8 mouse cellular contexts compared by ENCODE assay signal in the genomic region with DNA sequence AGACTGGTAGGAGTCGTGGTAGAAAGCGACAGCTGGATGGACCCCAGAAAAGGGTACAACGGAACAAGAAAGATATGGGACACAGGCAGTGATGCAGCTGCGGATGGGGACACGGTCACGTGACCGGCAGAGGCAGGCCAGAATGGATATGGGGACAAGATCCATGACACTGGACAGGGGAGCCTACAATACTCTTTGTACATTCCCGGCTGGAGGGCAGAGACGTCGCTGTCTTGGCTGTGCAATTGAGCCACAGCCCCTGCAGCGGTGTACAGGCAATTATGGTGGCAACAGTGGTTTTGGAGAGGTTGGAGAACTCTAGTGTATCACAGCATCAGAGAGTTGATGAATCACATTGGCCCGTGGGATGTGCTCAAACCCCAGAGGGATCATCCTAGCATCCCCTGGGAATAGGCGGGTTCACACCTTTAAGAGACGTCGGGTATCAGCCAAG. TPM values are rescaled to one million over a fixed set of nuclear protein-coding genes. Genes with fewer than 3 reads are reported as not detected.
DNase-seq lines count a peak whose midpoint lies in the region; TF ChIP-seq lines count a peak whose summit lies in the region.

No protein-coding gene starts in this region.

- intact Hi-C loops in left cerebral cortex, adult 2 months (cut with DNase I), result loop anchor here (2.0 kb wide), 1 partner anchor 37 kb away; a partner anchor contains a TSS
- intact Hi-C loops in gastrocnemius, postnatal 14 days (cut with DNase I; ENCODE audit: low total_unique reads), result no loop called here

- H3K36me3 ChIP-seq in macrophage (ENCODE audit: inconsistent target), result no peaks in the 10 kb centered on the region

- H3K27ac ChIP-seq in left cerebral cortex, adult 2 months, result peak overlapping the region; percentile 98
- peak overlapping the region; percentile 39 for H3K27ac ChIP-seq in macrophage

- peaks cover 42% of the 10 kb centered on the region for H3K79me2 ChIP-seq in macrophage (ENCODE audit: inconsistent target)

- H3K4me3 ChIP-seq in left cerebral cortex, adult 2 months, result peak overlapping the region; percentile 84
- peak overlapping the region; percentile 25 for H3K4me3 ChIP-seq in macrophage (ENCODE audit: inconsistent target)

- TF ChIP-seq CTCF in left cerebral cortex, adult 2 months (IDR thresholded peaks at IDR 0.05), result no peak

- WGBS in macrophage (ENCODE audit: missing documents), result 9% methylated on average over 15 of the region's 15 CpGs

- DNase-seq in left cerebral cortex, adult 2 months (ENCODE audit: extremely low spot score in 1 of 2, low spot score in 2 of 2), result peak in 1 of 2 experiments; percentile 28
- no peak for DNase-seq in left cerebral cortex, adult 9 months (ENCODE audit: low spot score in 2 of 2)
- peak; percentile 42 to 43 for DNase-seq in cerebellum, postnatal 14 days
- peak; percentile 56 for DNase-seq in gastrocnemius, postnatal 14 days
- peak; percentile 72 for DNase-seq in kidney, postnatal 25 days
- peak; percentile 43 for DNase-seq in testis, postnatal 14 days (ENCODE audit: low spot score)
- DNase-seq in urinary bladder, adult 18-20 months (ENCODE audit: low spot score in 2 of 2), result no peak

RNA-seq across cellular contexts. Expression of a gene that starts 0.6 kb away (rescaled TPM):
- total RNA-seq in left cerebral cortex, adult 2 months (2021), result 10 to 100 TPM; 63.3 to 69.7 TPM
- total RNA-seq in gastrocnemius, postnatal 14 days (2021), result 1 to 10 TPM; 3.4 to 3.5 TPM
- 100 to 1,000 TPM in 2 of 26 experiments, 10 to 100 TPM in 24; 25.7 to 129 (median 59.8) TPM for total RNA-seq in macrophage (2018; cell fraction: chromatin; rRNA removed)
- 10 to 100 TPM in 12 of 26 experiments, 1 to 10 TPM in 14; 4.8 to 15.0 (median 9.2) TPM for total RNA-seq in macrophage (2018; cell fraction: cytosol; rRNA removed)
- total RNA-seq in macrophage (2018; cell fraction: nucleus; rRNA removed), result 10 to 100 TPM; 17.0 to 91.0 (median 36.6) TPM
- polyA plus RNA-seq in macrophage (2018), result 8.4 to 12.8 TPM (median 8.5 TPM) in 3 replicates

RNA-seq across cellular contexts. Expression of a gene that starts 3.4 kb away (rescaled TPM):
- 10 to 100 TPM; 10.5 to 11.5 TPM for total RNA-seq in left cerebral cortex, adult 2 months (2021)
- total RNA-seq in gastrocnemius, postnatal 14 days (2021), result 1 to 10 TPM in 1 of 2 experiments, under 1 TPM in 1; 0.86 to 1.1 TPM
- 1 to 10 TPM in 23 of 26 experiments, under 1 TPM in 3; 0.81 to 4.1 (median 1.5) TPM for total RNA-seq in macrophage (2018; cell fraction: chromatin; rRNA removed)
- total RNA-seq in macrophage (2018; cell fraction: cytosol; rRNA removed), result under 1 TPM in 20 of 26 experiments, not detected in 6; 0.03 to 0.24 (median 0.09) TPM
- total RNA-seq in macrophage (2018; cell fraction: nucleus; rRNA removed), result 1 to 10 TPM in 14 of 26 experiments, under 1 TPM in 12; 0.27 to 3.3 (median 1.0) TPM
- polyA plus RNA-seq in macrophage (2018), result 0.05 to 0.09 TPM in 2 of 3 replicates, not detected in the other

RNA-seq across cellular contexts. Expression of a gene that starts 14.7 kb away (rescaled TPM):
- total RNA-seq in left cerebral cortex, adult 2 months (2021), result 10 to 100 TPM; 10.8 to 11.0 TPM
- total RNA-seq in gastrocnemius, postnatal 14 days (2021), result 1 to 10 TPM; 1.9 to 2.3 TPM
- total RNA-seq in macrophage (2018; cell fraction: chromatin; rRNA removed), result 10 to 100 TPM in 9 of 26 experiments, 1 to 10 TPM in 17; 1.3 to 17.7 (median 6.8) TPM
- total RNA-seq in macrophage (2018; cell fraction: cytosol; rRNA removed), result 1 to 10 TPM in 24 of 26 experiments, under 1 TPM in 2; 0.72 to 4.8 (median 3.1) TPM
- 10 to 100 TPM in 4 of 26 experiments, 1 to 10 TPM in 21, under 1 TPM in 1; 0.89 to 16.1 (median 4.5) TPM for total RNA-seq in macrophage (2018; cell fraction: nucleus; rRNA removed)
- polyA plus RNA-seq in macrophage (2018), result 2.8 to 5.5 TPM (median 4.0 TPM) in 3 replicates

RNA-seq across cellular contexts. Expression of a gene that starts 36.4 kb away (rescaled TPM):
- 1,000 to 10,000 TPM; 1,211 to 1,240 TPM for total RNA-seq in left cerebral cortex, adult 2 months (2021)
- 100 to 1,000 TPM; 167 to 178 TPM for total RNA-seq in gastrocnemius, postnatal 14 days (2021)
- total RNA-seq in macrophage (2018; cell fraction: chromatin; rRNA removed), result 100 to 1,000 TPM; 138 to 505 (median 301) TPM
- 1,000 to 10,000 TPM; 1,805 to 2,723 (median 2,167) TPM for total RNA-seq in macrophage (2018; cell fraction: cytosol; rRNA removed)
- 1,000 to 10,000 TPM in 4 of 26 experiments, 100 to 1,000 TPM in 22; 281 to 1,066 (median 916) TPM for total RNA-seq in macrophage (2018; cell fraction: nucleus; rRNA removed)
- polyA plus RNA-seq in macrophage (2018), result 1,634 to 2,526 TPM (median 2,187 TPM) in 3 replicates

RNA-seq across cellular contexts. Expression of a gene that starts 42.4 kb away (rescaled TPM):
- total RNA-seq in left cerebral cortex, adult 2 months (2021), result 10 to 100 TPM; 29.2 to 32.0 TPM
- 10 to 100 TPM in 1 of 2 experiments, 1 to 10 TPM in 1; 9.5 to 13.5 TPM for total RNA-seq in gastrocnemius, postnatal 14 days (2021)
- 100 to 1,000 TPM in 20 of 26 experiments, 10 to 100 TPM in 6; 60.5 to 540 (median 175) TPM for total RNA-seq in macrophage (2018; cell fraction: chromatin; rRNA removed)
- total RNA-seq in macrophage (2018; cell fraction: cytosol; rRNA removed), result 100 to 1,000 TPM; 135 to 212 (median 181) TPM
- total RNA-seq in macrophage (2018; cell fraction: nucleus; rRNA removed), result 100 to 1,000 TPM in 19 of 26 experiments, 10 to 100 TPM in 7; 73.3 to 325 (median 152) TPM
- polyA plus RNA-seq in macrophage (2018), result 69.2 to 101 TPM (median 69.2 TPM) in 3 replicates

Comparison
In these comparisons a context has a peak if more than half of its experiments do, and no peak if none do; other contexts are left out.
1. DNase-seq: peak in cerebellum, postnatal 14 days (2 of 2), gastrocnemius, postnatal 14 days (single experiment), kidney, postnatal 25 days (2 of 2) and testis, postnatal 14 days (single experiment); none in left cerebral cortex, adult 9 months (0 of 2) and urinary bladder, adult 18-20 months (0 of 2).
2. RNA of a gene that starts 0.6 kb away (total RNA-seq): 63.3 to 69.7 TPM in left cerebral cortex, adult 2 months; 3.4 to 3.5 TPM in gastrocnemius, postnatal 14 days; every median in the first group is over 10 times any median in the second.
3. RNA of a gene that starts 3.4 kb away (total RNA-seq): 10.5 to 11.5 TPM in left cerebral cortex, adult 2 months; 0.86 to 1.1 TPM in gastrocnemius, postnatal 14 days; every median in the first group is over 4 times any median in the second.